Mouse (Mus musculus) liver, embryonic 14.5 days (tissue): ENCODE data around the gene Igtp.

Source experiments
- CTCF ChIP-seq: IDR thresholded peaks from 2 replicates; pipeline ENCODE4 v1.5.1; 2016; ENCODE audit warnings: antibody characterized with exemption, low read depth, control low read depth
- EP300 ChIP-seq: IDR thresholded peaks from 2 replicates; pipeline ENCODE4 v1.6.1; 2016; ENCODE audit warnings: antibody characterized with exemption, low read depth

DNA sequence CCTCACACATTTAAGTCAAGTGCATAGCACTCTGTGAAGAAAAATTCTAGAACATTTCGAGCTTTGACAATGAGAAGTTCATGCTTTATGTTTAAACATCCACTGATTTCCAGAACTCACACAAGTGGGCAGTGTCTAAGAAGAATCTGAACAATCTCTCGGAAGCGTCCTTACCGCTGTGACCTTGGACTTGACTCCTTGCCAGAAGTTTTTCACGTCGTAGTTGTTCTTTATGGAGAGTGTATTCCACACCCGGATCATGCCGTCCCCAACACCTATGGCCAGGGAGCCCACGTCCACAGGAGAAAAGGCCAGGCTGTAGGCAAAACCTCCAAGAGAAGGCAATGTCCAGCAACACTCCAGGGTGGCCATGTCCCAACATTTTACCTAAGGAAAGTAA, 43.9 kb upstream of the Igtp start:
- TF ChIP-seq CTCF (no peak), EP300 (no peak)
